Mouse (Mus musculus) mouse embryonic stem cell (cell line): ENCODE data around the gene Nfyb.

Experiments used
- in situ Hi-C, 2 experiments: fragments of 300-500 bp; cut with MboI; formaldehyde crosslinking; loops; 1 replicate in 1 of 2; 3 replicates in 1 of 2; pipeline ENCODE4 v1.14.3; 2019 to 2020; ENCODE audit warnings: low sequenced_read_pairs in 2 of 2, low pct_unique_long_range_greater_than_20kb in 1 of 2, mixed read lengths in 1 of 2; ENCODE audit not compliant: unreplicated experiment in 1 of 2

Gene Nfyb

GRCm38 (mm10) chr10:82757341-82757740 lies 6.6 kb downstream of the Nfyb start:
- in situ Hi-C loops: no loop called here

GRCm38 (mm10) chr10:82756466-82756865 lies 7.5 kb downstream of the Nfyb start:
- in situ Hi-C loops: no loop called here

GRCm38 (mm10) chr10:82755213-82755890 lies 8.6 kb downstream of the Nfyb start:
- in situ Hi-C loops: no loop called here

- in situ Hi-C loops: no loop called here
These were observed 9.3 kb downstream of the Nfyb start for GRCm38 (mm10) chr10:82754642-82755041.

- in situ Hi-C loops: no loop called here
These were observed 11.0 kb downstream of the Nfyb start for GRCm38 (mm10) chr10:82752921-82753320.

- in situ Hi-C loops: no loop called here
These were observed 13.2 kb downstream of the Nfyb start for GRCm38 (mm10) chr10:82750778-82751177.

- in situ Hi-C loops: no loop called here
These were observed 16.7 kb downstream of the Nfyb start for GRCm38 (mm10) chr10:82746988-82747850.

GRCm38 (mm10) chr10:82745301-82745700 lies 18.6 kb downstream of the Nfyb start:
- in situ Hi-C loops: no loop called here

- in situ Hi-C loops: no loop called here
These were observed 19.6 kb downstream of the Nfyb start for GRCm38 (mm10) chr10:82744296-82744695.

- in situ Hi-C loops: no loop called here
These were observed 21.4 kb downstream of the Nfyb start for GRCm38 (mm10) chr10:82742578-82742977.

- in situ Hi-C loops: no loop called here
These were observed 22.1 kb downstream of the Nfyb start for GRCm38 (mm10) chr10:82741876-82742275.

- in situ Hi-C loops: no loop called here
These were observed 22.6 kb downstream of the Nfyb start for GRCm38 (mm10) chr10:82741354-82741753.

GRCm38 (mm10) chr10:82699296-82699941 lies 64.5 kb downstream of the Nfyb start:
- in situ Hi-C loops: no loop called here

- in situ Hi-C loops: no loop called here
These were observed 65.2 kb downstream of the Nfyb start for GRCm38 (mm10) chr10:82698712-82699261.
